Mouse (Mus musculus): ENCODE results near the gene Lhb.
A peak's percentile ranks its signal among the peaks of the same experiment; 100 is the strongest.
"Not testable (repeated sequence)": the region's sequence is repeated elsewhere in the genome, so short reads cannot be mapped to it uniquely, and the experiment has no call there.

The Lhb gene

DNA sequence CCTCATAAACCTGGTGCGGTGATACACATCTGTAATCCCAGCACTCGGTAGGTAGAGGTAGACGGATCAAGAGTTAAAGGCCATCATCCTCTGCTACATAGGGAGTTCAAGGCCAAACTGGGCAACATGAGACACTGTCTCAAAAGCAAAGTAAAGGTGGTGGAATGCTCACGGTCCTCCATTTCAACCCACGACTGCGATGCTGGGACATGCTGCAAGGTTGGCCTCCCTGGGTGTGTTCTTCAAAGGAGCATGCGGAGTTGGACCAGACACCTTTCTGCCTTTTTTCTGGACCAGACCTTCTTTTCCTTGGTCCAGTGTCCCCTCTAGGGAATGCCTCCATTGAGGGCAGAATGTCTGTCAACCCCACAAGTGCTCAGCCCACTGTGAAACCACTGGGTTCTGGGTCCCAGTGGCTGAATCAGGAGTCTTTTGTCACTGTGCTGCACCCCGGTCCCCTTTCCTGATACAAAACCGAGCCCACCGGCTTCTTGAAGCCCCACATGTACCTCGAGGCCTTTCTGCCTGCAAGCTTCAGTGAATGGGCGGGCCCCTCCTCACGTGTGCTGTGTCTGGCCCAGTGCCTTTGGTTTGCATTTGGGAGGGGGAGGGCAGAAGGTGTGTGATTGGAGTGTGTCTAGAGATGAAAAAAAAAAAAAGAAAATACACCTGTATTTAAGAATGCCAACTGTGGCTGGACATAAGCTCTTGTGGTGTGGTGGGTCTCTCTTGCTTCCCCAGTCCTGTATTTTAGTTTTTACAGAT is 35.5 kb downstream of the Lhb start:
- no peak for DNase-seq (ENCODE audit: extremely low spot score)

DNA sequence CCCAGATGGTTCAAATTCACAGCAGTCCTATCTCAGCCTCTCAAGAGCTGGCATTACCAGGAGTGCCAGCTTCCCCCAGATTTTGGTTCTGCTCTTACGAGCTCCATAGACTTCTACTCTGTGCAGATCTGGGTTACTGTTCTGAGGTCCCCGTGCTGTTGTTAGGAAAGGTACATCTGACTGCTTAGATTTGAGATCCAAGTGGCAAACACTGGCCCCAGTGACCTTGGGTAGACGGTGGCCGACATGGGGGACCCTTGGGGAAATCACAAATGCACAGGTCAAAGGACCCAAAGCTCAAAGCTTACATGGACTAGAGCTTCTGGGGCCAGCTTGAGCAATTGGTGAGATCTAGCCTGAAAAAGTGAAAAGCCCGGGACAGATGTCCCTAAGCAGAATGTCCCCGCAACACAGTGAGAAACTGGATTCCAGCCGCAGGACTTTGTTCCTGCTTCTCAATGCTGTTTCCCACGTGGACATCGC is 36.1 kb downstream of the Lhb start:
- no peak for DNase-seq (ENCODE audit: extremely low spot score)

DNA sequence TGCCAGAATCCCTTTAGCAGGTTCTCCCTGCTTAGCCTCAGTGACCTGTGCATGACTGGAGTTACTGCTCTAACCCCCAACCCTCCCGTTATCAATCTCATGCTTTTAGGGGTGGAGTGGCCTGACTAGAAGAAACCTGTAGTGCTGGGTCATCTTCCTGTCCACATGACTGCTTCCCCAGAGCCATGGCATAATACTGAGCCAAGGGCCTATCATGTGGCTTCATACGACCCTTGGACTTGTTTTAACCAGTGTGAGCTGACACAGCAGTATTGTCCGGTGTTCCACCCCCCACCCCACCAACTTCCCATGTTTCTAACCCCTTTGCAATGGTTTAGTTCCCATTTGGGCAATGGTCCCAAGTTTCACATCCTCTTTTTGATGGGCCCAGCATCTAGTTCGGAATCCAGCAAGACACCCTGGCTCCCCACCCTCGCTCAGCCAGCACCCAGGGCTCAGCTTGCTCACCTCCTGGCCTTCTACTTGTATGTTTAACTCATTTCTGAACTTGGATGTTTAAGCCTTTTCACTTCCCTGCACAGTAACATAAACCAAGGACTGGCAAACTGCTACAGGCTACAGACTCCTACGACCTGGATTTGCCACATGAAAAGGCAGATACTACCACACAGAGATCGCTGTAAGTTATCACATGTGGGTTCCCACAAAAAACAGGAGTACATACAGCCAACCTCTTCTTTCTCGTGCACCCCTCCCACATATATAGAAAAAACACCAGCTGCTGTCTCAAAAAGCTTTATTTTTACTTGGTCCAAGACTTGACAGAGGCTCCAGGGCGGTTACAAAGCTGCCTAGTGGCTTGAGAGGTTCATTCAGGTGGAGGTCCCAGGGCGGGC is 36.8 kb downstream of the Lhb start:
- peak; percentile 40 for DNase-seq (ENCODE audit: extremely low spot score)

DNA sequence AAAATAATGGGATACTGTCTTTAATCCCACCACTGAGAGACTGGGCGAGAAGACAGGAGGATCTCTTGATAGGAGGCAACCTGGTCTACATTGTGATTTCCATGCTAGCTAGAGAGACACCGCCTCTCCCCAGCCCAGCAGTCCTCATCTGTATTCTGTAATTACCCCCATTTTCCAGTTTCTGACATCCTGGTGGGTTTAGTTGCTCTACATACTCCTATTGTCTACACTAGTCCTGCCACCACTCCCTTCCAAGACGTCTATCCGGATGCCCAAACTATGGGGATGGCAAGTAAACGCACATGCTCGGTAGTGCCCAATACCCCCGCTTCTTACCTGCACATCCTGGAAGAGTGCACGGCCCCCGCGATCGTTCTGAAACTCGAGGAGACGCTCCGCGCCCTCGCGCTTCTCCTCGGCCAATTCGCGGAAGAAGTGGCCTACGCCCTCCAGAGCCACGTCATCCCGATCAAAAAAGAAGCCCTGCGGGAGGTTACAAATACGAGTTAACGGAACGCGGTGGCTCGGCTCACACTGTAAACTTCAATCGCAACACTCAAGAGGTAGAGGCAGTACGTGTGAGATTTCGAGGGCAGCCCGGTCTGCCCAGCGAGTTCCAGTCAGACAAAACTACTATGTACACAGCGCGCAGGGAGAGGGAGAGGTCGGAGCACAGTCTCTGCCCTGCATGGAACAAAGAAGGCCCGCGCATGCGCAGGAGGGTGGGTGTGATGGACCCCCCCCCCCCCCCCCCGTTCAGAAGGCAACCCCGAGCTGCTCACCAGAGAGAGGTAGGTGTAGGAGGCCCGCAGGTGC is 38.3 kb downstream of the Lhb start:
- DNase-seq (ENCODE audit: extremely low spot score) = peak; percentile 88

DNA sequence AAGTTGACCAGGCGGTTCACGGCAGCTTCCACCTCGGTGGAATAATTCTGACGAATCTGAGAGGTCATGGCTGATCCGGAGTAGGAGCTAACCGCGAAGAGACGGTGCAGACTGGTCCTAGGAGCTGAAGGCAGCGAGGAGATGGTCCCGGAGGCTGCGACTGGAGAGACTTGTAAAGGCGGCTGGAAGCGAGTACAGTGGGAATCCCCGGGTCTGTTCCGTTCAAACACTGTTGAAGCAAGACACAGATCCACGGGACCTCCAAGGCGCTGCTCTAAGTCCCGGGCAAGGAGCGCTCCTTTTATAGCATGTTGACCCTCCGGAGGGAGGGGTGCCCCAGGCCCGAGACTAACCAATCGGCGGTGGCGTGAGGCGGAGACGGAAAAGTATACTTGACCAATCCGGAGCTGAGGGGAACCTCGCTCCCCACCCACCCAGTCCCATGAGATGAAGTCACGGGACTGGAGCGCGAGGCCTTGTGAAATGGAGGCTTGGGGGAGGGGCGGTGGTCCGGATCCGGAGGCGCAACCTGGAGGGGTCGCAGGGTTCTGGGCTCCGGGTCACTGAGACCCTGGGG is 39.0 kb downstream of the Lhb start, which contains the start of gene Ftl1:
Ftl1 (minus strand) TSS at position 321 of the 577 bp plus-strand sequence.
- peak; percentile 96 for DNase-seq (ENCODE audit: extremely low spot score)

DNA sequence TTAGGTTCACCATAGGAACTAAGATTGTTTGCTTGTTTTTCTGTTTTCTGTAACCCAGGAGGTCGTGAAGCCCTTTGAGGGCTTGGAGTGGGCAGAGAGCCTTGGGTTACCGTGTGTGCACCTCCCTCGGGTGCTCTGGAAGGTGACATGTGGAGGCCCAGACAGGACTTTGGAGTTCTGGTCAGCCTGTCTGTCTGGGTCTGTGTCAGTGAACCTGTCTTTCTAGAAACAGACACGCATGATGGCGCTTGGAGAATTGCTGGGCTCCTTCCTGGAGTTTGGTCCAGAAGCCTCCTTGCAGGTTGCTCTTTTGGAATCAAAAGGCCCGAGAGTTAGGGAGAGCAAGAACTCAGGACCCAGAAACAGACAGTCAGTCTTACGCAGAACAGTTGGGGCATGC is 39.8 kb downstream of the Lhb start:
- DNase-seq (ENCODE audit: extremely low spot score) = no peak

DNA sequence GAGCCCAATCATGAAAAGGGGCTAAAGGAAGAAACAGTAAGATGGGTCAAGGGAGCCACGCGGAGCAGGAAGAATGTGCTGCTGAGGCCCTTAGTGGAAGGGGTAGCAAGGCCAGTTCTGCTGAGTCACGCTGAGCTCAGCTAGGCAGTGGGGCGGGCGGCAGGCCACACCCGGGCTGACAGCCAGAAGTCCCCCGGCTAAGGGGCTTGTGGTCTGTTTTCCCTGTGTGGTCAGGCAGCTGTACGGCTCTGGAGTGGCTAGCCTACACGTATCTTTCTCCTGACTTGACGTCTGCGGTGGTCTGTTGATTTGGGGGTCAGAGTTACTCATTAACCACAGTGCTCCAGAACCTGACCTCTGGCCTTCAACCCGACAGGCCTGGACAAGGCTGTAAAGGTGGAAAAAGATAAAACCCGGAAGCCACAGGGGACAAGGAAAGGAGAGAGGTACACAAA is 40.3 kb downstream of the Lhb start:
- DNase-seq (ENCODE audit: extremely low spot score) = peak; percentile 64

DNA sequence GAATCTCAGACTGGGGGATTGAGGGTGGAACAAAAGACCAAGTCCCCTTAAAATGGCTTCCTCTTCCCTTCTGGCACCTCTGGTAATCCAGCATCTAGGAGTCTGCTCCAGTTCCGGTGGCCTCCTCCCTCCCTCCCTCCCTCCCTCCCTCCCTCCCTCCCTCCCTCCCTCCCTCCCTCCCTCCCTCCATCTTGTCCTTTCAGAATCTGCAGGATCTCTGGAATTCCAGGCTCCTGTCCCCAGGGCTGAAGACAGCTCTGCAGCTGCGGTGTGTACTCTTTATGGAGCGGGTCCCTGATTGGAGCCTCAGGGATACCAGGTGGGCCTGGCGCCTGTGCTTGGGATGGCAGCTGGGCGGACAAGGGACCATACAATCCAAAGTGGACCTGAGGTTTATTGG is 40.7 kb downstream of the Lhb start:
- no peak for DNase-seq (ENCODE audit: extremely low spot score)

DNA sequence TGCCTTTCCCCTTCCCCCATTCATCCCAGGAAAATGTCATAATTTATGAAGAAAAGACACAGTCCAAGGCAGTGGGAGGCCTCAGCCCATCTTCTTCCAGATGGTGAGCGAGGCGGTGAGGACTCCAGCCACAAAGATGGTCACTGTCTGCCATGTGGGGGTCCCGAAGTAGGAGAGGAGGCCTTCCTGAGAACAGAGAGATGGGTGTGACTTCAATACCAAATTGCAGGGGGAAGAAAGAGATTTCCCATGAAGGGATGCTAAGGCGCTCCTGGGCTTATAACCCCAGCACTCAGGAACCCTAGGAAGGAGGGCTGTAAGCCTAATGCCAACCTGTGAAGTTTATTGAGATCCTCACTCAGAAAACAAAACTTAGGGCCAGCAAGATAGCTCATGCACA is 41.2 kb downstream of the Lhb start:
- DNase-seq (ENCODE audit: extremely low spot score) = no peak

DNA sequence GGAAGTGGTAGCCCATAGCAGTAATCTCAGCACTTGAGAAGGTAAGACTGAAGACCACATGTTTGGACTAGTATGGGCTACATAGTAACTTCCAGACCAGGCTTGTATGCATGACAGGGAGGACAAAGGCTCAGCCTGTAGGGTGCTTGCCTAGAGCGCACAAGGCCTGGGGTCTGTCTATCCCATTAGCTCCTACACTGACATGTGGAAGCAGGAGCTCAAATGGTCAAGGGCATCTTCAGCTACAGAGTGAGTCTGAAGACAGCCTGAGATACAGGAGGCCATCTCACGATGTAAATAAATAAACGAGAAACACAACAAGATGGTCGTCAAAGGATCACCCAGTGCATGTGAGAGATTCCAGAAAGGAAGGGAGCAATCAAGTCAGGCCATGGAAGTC is 41.7 kb downstream of the Lhb start:
- DNase-seq (ENCODE audit: extremely low spot score) = no peak

DNA sequence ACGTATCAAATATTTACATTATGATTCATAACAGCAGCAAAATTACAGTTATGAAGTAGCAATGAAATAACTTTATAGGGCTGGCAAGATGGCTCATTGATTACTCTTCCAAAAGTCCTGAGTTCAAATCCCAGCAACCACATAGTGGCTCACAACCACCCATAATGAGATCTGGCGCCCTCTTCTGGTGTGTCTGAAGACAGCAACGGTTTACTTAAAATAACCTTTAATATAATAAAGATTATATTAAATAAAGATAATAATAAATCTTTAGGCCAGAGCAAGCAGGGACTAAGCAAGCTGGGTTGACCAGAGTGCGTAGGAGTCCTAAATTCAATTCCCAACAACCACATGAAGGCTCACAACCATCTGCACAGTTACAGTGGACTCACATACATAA is 42.2 kb downstream of the Lhb start:
- not testable (repeated sequence) for DNase-seq (ENCODE audit: extremely low spot score)

DNA sequence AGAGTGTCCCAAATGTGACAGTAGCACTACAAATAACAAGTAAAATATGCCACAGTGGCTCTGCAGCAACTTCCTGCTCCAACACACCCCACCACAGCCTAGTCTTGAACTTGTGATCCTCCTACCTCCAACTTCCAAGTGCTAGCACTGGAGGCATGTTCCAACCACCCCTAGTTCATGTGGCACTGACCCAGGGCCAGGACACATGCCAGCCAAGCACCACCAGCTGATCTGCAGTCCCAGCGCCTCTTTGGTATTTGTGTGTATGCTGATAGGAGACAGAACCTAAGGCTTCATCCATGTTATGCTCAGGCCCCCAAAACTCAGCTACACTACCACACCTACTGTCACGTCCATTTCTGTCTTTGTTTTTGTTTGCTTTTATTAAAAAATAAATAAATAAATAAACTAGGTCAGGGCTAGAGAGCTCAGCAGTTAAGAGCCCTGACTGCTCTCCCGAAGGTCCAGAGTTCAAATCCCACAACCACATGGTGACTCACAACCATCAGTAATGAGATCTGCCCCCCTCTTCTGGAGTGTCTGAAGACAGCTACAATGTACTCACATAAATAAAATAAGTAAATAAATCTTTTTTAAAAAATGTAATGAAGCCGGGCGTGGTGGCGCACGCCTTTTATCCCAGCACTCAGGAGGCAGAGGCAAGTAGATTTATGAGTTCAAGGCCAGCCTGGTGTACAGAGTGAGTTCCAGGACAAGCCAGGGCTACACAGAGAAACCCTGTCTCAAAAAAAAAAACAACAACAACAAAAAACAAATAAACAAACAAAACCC is 43.6 kb downstream of the Lhb start:
- DNase-seq (ENCODE audit: extremely low spot score) = no peak

DNA sequence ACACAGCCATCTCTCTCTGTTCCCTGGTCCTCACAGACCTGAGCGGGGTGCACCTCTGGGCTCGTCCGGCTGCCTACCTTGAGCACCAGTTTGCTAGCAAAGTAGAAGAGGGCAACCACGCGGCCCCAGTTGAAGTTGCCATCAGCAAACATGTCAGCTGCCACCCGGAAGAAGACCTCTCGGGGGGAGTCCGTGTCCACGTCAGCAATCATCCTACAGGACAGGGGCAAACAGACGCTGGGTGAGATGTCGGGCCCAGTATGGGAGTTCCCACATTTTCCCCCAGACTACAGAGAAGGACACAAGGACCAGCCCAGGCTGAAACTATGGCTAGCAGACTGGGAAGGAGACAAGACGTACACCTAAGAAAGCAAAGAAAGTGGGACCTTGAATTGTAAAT is 44.5 kb downstream of the Lhb start:
- no peak for DNase-seq (ENCODE audit: extremely low spot score)

DNA sequence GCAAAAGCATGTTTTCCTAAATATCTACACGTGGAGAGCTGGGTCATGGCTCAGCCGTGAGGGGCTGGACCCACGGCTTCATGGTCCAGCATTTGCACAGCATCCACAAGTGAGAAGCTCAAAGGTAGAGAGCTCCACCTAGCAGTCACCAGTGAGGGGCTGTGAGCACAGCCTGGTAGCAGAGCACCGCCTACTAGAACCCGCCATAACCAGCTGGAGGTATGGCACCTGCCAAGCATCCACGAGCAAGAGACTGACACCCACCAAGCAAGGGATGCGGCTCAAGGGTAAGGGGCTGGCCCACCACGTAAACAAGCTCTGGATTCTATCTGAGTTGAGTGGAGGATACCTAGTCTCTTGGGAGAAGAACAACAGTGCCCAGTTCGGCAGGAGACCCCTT is 44.9 kb downstream of the Lhb start:
- no peak for DNase-seq (ENCODE audit: extremely low spot score)

DNA sequence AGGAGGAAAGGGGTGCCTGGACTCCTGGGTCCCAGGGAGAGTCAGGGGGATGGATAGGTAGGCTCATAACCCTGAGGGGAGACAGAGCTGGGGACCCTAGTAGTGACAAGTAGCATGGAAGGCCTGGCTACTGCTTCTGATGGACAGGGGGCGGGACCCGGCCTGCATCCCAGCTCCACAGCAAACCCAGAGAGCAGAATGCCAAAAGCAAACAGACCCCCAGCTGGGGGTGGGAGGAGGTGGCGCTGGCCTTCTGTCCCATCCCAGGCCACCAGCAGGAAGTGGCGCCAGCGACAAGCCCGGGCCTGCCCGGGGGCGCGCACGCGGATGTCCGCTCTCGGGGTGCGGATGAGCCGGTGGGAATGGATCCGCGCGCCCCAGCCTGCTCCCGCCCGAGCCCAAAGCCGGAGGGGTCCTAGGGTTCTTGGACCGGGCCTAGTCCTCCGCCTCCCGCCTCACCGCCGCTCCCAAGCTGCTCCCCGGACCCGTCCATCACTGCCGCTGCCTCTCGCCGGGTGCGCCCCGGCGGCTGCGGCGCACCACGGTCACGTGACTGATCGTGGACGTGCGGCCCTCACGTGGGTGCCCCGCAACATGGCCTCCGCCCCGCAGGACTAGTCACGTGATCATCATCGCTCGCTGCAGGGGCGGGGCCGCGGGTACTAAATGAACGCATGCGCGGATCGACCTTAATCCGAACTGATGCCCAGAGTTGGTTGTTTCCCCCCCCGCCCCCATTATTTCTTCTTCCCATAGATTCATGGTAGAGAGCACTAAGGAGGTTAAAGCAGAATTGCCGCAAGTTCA is 45.9 kb downstream of the Lhb start, which contains the start of gene Bax:
Bax (minus strand) TSS at position 616 of the 807 bp plus-strand sequence.
- DNase-seq (ENCODE audit: extremely low spot score) = peak; percentile 93

DNA sequence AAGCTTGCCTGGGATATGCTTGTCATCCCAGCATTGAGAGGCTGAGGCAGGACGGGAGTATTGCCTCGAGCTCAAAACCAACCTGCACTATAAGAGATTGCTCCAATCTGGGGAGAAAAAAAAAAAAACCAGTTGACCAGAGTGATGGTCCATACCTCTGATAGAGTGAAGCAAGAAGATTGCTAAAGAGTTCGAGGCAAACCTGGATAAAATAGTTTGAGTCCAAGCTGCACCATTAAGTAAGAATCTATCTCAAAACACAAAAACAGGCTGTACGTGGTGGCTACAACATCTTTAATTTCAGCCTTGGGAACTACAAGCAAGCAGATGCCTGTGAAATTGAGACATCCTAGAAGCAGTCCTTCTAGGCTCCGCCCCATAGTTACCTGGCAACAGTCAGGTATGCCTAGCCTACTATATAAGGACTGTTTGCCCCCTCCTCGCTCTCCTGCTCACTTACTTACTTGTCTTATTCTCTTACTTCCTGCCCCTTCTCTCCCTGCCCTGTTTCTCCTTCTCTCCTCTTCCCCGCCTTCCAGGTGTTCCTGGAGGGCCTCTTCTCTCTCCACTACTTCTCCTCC is 46.6 kb downstream of the Lhb start:
- DNase-seq (ENCODE audit: extremely low spot score) = no peak

DNA sequence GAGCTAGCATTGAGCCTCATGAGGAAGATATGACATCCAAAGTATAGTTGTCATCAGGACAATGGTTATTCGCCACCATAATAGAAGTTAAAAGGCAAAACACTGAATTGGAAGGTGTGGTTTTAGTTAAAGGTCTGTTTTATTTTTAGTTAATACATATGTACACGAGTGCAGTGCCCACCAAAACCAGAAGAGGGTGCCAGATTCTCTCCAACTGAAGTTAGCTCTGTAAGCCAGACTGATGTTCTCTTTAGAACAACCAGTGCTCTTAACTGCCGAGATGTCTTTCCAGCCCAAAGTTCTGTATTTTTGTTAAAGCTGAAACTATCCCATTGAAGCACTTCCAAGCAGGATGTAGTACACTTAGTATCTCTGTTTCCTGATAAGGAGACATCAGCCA is 50.2 kb downstream of the Lhb start:
- DNase-seq (ENCODE audit: extremely low spot score) = peak; percentile 64

All from embryo, embryonic 9.5 days (tissue).